Mouse (Mus musculus) embryonic facial prominence, embryonic 11.5 days (tissue): ENCODE measurements around the gene Lamb2. TPM values are rescaled to one million over a fixed set of nuclear protein-coding genes. Genes with fewer than 3 reads are reported as not detected.

ENCODE experiments used
- ATAC-seq: fragments of 200-750 bp; cut with Nextera tagmentation; replicated peaks from 2 replicates; pipeline ENCODE4 v1.8.0; 2017; ENCODE audit warnings: low read depth; ENCODE audit not compliant: insufficient number of reproducible peaks, low FRiP score, low TSS enrichment
- DNase-seq: peaks from one replicate; pipeline ENCODE4 v3.0.0-alpha.2; 2015; ENCODE audit warnings: low spot score
- H3K27ac ChIP-seq: fragments of 300-500 bp; sonication (generic); replicated peaks from 2 replicates; pipeline ENCODE4 v1.5.1; 2014; ENCODE audit warnings: mild to moderate bottlenecking, low read depth, low read length, control low read depth
- H3K27me3 ChIP-seq: fragments of 300-500 bp; sonication (generic); 2 replicates; pipeline ENCODE4 v1.6.1; 2014; ENCODE audit warnings: mild to moderate bottlenecking, low read length, moderate library complexity, mixed read lengths; ENCODE audit not compliant: control insufficient read depth, insufficient read depth
- H3K36me3 ChIP-seq: fragments of 300-500 bp; sonication (generic); replicated peaks from 2 replicates; pipeline ENCODE4 v1.6.1; 2014; ENCODE audit warnings: low read depth, mild to moderate bottlenecking, low read length, moderate library complexity, mixed read lengths; ENCODE audit not compliant: control insufficient read depth, insufficient read depth
- H3K4me1 ChIP-seq: fragments of 300-500 bp; sonication (generic); 2 replicates; pipeline ENCODE4 v1.6.1; 2014; ENCODE audit warnings: low read length, mixed read lengths; ENCODE audit not compliant: control insufficient read depth, insufficient read depth
- H3K4me2 ChIP-seq: fragments of 300-500 bp; sonication (generic); 2 replicates; pipeline ENCODE4 v1.6.1; 2014; ENCODE audit warnings: low read depth, mild to moderate bottlenecking, control low read depth, low read length, moderate library complexity
- H3K4me3 ChIP-seq: fragments of 300-500 bp; sonication (generic); 2 replicates; pipeline ENCODE4 v1.5.1; 2014; ENCODE audit warnings: low read depth, low read length, control low read depth
- H3K9ac ChIP-seq: fragments of 300-500 bp; sonication (generic); replicated peaks from 2 replicates; pipeline ENCODE4 v1.6.1; 2014; ENCODE audit warnings: mild to moderate bottlenecking, control low read depth, low read length
- H3K9me3 ChIP-seq: fragments of 300-500 bp; sonication (generic); replicated peaks from 2 replicates; pipeline ENCODE4 v1.6.1; 2016; ENCODE audit warnings: mild to moderate bottlenecking, low read length, inconsistent platforms, mixed read lengths; ENCODE audit not compliant: control insufficient read depth
- WGBS: fragments of 180-500 bp; shearing (Covaris S2); extraction: QIAGEN DNeasy Blood & Tissue Kit; methylation state at CpG from one replicate; pipeline ENCODE4 v1.1.7; 2014; 5-methylcytosine and 5-hydroxymethylcytosine counted together
- polyA plus RNA-seq: library from polyadenylated mRNA; unstranded; fragments of >200 nt; fragmentation: Nextera tagmentation; extraction: Ambion mirVana; gene quantifications from 2 replicates; pipeline ENCODE4 v1.2.1, GENCODE M21; 2014

Gene Lamb2
- polyA plus RNA-seq, 1 experiment from 2014 or later = 15.4 TPM

DNA sequence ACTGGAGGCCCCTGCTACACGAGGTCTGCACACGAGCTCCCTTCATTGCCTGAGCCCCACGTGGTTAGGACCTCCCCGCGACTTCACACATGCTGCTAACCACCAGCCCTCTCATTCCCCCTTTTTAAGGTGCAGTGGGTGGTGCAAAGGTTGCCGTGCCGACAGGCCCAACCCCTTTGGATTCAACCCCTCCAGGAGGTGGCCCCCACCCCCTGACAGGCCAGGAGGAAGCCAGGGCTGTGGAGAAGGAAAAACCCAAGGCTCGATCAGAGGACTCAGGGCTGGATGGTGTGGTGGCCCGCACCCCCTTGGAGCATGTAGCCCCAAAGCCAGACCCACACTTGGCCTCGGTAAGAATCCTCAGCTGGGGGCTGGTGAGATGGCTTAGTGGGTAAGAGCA lies 15.4 kb downstream of the Lamb2 start:
- no peak for ATAC-seq
- no peaks in the 10 kb centered on the region for H3K9me3 ChIP-seq
- H3K27me3 ChIP-seq = no peaks in the 10 kb centered on the region
- no peak overlapping the region for H3K4me2 ChIP-seq
- H3K4me3 ChIP-seq = no peak overlapping the region
- no peak overlapping the region for H3K9ac ChIP-seq
- no peak overlapping the region for H3K27ac ChIP-seq
- WGBS = 89% methylated on average over 10 of the region's 10 CpGs
- H3K36me3 ChIP-seq = peaks cover 47% of the 10 kb centered on the region
- no peak for DNase-seq
- H3K4me1 ChIP-seq = peaks cover 4% of the 10 kb centered on the region

DNA sequence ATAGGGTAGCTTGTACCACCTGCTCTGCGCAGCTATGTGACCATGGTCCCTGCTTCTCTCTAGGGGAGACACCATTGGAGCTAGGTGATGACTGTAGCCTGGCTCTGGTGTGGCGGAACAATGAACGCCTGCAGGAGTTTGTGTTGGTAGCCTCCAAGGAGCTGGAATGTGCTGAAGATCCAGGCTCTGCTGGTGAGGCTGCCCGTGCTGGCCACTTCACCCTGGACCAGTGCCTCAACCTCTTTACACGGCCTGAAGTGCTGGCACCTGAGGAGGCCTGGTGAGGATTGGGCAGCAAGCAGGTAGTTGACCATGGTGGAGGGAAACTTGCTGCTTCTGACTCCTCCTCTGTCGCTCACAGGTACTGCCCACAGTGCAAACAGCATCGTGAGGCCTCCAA lies 19.7 kb downstream of the Lamb2 start:
- no peak; the same call in 1 of the 2 replicates for ATAC-seq
- WGBS = 97% methylated on average over 7 of the region's 7 CpGs
- H3K36me3 ChIP-seq = peaks cover 56% of the 10 kb centered on the region

DNA sequence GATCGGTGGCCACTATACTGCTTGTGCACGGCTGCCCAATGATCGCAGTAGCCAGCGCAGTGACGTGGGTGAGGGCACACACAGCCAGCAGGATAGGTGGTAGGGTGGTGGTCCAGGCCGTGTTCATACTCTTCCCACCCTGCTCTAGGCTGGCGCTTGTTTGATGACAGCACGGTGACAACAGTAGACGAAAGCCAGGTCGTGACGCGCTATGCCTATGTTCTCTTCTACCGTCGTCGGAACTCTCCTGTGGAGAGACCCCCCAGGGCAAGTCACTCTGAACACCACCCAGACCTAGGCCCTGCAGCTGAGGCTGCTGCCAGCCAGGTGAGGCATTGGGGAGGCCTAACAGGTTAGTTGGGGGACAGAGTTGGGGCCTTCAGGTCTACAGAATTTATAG lies 20.4 kb downstream of the Lamb2 start:
- Histone ChIP-seq H3K27me3 (no peaks in the 10 kb centered on the region), H3K36me3 (peaks cover 50% of the 10 kb centered on the region), H3K4me3 (no peak overlapping the region), H3K9ac (no peak overlapping the region), H3K4me2 (no peak overlapping the region), H3K27ac (no peak overlapping the region), H3K4me1 (no peaks in the 10 kb centered on the region), H3K9me3 (no peaks in the 10 kb centered on the region)
- ATAC-seq = no peak
- WGBS = 96% methylated on average over 15 of the region's 15 CpGs
- no peak for DNase-seq

More for the DNA sequence above, 19.7 kb downstream of the Lamb2 start:
- no peaks in the 10 kb centered on the region for H3K9me3 ChIP-seq
- H3K9ac ChIP-seq = no peak overlapping the region
- H3K27ac ChIP-seq = no peak overlapping the region
- no peak overlapping the region for H3K4me2 ChIP-seq
- DNase-seq = no peak
- H3K4me3 ChIP-seq = no peak overlapping the region
- H3K4me1 ChIP-seq = no peaks in the 10 kb centered on the region
- no peaks in the 10 kb centered on the region for H3K27me3 ChIP-seq

DNA sequence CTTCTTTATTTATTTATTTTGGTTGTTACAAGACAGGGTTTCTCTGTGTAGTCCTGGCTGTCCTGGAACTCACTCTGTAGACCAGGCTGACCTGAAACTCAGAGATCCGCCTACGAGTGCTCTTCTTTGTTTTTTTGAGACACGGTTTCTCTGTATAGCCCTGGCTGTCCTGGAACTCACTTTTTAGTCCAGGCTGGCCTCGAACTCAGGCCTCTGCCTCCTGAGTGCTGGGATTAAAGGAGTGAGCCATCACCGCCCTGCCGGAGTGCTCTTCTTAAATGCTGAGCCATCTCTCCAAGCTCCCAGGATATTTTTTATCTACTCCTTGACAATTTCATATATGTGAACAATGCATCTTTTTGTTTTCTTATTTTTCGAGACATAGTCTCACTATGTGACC lies 27.4 kb downstream of the Lamb2 start:
- 86% methylated on average over 7 of the region's 7 CpGs for WGBS
- H3K27ac ChIP-seq = no peak overlapping the region
- peaks cover 3% of the 10 kb centered on the region for H3K4me1 ChIP-seq
- no peaks in the 10 kb centered on the region for H3K27me3 ChIP-seq
- no peak overlapping the region for H3K9ac ChIP-seq
- DNase-seq (no peak), ATAC-seq (no peak)
- peaks cover 4% of the 10 kb centered on the region for H3K36me3 ChIP-seq
- H3K4me2 ChIP-seq = no peak overlapping the region; the same call in 1 of the 2 replicates
- H3K4me3 ChIP-seq = no peak overlapping the region; the same call in 1 of the 2 replicates
- no peaks in the 10 kb centered on the region for H3K9me3 ChIP-seq

DNA sequence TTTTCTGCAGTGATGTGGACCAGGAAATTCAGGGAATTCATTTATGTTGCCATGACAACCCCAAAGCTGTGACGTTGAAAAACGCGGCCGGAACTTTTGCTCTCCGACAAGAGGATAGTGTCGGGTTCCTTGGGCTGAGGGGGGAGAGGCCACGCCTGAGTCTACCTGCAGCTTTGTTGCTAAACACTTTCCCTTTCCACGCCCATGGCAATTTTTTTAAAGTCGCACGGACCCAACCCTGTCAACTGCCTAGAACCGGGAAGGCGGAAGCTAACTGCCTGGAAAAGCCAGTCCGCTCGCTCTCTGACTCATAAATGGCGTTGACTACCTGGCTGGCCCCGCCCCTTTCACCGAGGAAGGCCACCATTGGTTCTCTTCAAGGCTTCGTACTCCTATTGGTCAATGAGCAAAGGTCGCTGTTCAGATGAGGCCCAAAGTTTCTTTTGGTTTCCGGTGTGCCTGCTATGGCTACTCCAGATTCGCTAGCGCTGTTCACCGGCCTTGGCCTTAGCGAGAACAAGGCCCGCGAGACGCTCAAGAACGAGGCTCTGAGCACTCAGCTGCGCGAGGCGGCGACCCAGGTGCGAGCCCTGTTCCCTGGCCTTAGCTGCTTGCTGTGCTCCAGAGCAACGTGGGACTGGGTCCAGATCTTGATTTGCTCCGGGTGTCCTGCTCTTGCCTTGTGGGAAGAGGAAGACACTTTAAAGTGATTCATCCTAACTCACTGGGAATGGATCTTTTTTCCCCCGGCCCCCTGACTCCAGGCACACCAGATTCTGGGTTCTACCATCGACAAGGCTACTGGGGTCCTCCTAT lies 28.3 kb downstream of the Lamb2 start, which contains the start of gene Qars:
Gene Qars, plus strand, starts transcription at position 88 of the 816 bp plus-strand sequence.
- DNase-seq (peak; percentile 96), ATAC-seq (peak; percentile 91)
- WGBS = under 1% methylated on average over 37 of the region's 37 CpGs
- peaks cover 3% of the 10 kb centered on the region for H3K4me1 ChIP-seq
- H3K9ac ChIP-seq = peak within 1 kb of the TSS; percentile 61
- H3K9me3 ChIP-seq = no peaks in the 10 kb centered on the region
- no peak within 1 kb of the TSS for H3K27ac ChIP-seq
- no peaks in the 10 kb centered on the region for H3K27me3 ChIP-seq
- H3K4me2 ChIP-seq = peak within 1 kb of the TSS; percentile 70
- peaks cover 6% of the 10 kb centered on the region for H3K36me3 ChIP-seq
- H3K4me3 ChIP-seq = peak within 1 kb of the TSS; percentile 54

DNA sequence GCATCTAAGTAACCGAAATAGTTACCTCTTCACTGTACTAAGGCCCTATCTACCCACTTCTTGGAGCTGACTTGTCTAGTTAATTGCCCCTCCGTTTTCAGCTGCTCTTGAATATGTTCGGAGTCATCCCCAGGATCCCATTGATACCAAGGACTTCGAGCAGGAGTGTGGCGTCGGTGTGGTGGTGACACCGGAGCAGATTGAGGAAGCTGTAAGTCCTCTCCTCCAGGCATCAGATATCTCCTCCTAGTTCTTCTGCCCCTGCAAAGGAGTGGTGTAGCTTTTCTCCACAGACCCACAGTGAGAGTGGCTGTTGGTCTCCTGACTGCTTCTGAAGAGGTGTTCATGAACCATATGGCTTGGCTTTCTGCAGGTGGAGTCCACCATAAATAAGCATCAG lies 29.2 kb downstream of the Lamb2 start:
- peak overlapping the region; percentile 61; the same call in 1 of the 2 replicates for H3K9ac ChIP-seq
- no peak overlapping the region for H3K27ac ChIP-seq
- peak overlapping the region; percentile 54 for H3K4me3 ChIP-seq
- H3K9me3 ChIP-seq = no peaks in the 10 kb centered on the region
- H3K27me3 ChIP-seq = no peaks in the 10 kb centered on the region
- H3K4me2 ChIP-seq = peak overlapping the region; percentile 70
- WGBS = 84% methylated on average over 7 of the region's 7 CpGs
- H3K4me1 ChIP-seq = peaks cover 3% of the 10 kb centered on the region
- peaks cover 12% of the 10 kb centered on the region for H3K36me3 ChIP-seq
- no peak for ATAC-seq
- DNase-seq = no peak

DNA sequence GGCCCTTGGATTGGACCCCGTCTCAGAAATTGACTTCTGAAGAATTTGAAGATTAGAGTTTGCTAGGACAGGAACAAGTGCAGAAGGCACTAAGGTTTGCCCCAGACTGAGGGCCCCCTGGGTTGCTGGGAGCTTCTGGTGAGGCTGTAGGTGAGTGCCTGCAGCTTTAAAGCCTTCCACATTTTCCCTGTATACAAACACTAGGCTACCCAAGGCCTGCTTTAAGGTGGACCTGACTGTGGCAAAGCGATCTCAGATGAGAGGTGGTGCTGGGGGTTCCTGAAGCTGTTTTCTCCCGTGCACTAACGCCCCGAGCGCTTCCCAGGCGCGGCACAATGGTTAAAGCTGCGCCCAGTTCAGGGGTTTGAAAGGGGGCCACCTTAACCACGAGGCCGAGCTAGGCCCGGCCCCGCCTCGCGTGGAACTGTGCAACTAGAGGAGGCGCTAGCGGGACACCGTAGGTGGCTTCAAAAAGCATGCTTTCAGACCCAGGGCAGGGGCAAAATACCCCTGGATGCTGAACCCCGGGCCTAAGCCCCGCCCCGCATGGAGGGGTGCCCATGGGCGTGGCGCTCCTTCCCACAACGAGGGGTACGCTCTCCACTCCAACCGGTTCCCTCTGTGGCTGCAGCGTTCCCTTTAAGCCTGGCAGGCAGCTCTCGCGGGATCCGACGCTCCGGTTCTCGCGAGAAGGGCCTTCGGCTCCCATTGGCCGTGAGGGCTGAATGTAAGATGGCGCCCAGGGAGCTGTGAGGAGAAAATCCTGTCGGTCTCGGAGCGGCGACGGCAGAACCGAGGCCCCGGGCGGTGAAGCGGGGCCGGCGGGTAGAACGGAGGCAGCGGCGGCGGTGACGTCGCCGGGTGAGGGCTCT lies 37.1 kb downstream of the Lamb2 start, which contains the start of gene Qrich1:
Gene Qrich1, plus strand, starts transcription at position 427 of the 872 bp plus-strand sequence.
- no peaks in the 10 kb centered on the region for H3K9me3 ChIP-seq
- no peaks in the 10 kb centered on the region; the same call in 1 of the 2 replicates for H3K4me1 ChIP-seq
- no peaks in the 10 kb centered on the region for H3K27me3 ChIP-seq
- H3K4me3 ChIP-seq = peak within 1 kb of the TSS; percentile 89
- peaks cover 13% of the 10 kb centered on the region for H3K36me3 ChIP-seq
- peak within 1 kb of the TSS; percentile 87 for H3K4me2 ChIP-seq
- ATAC-seq (peak; percentile 96), DNase-seq (peak; percentile 99)
- WGBS = 1% methylated on average over 55 of the region's 55 CpGs
- H3K27ac ChIP-seq = peak within 1 kb of the TSS; percentile 99
- H3K9ac ChIP-seq = peak within 1 kb of the TSS; percentile 98
